Mouse (Mus musculus) forebrain, embryonic 12.5 days (tissue): ENCODE data around the gene Btrc. TPM values are rescaled to one million over a fixed set of nuclear protein-coding genes. Genes with fewer than 3 reads are reported as not detected.
"Not testable (repeated sequence)": the region's sequence is repeated elsewhere in the genome, so short reads cannot be mapped to it uniquely, and the experiment has no call there.

Experiments
- ATAC-seq: fragments of 200-750 bp; cut with Nextera tagmentation; 2 replicates; pipeline ENCODE4 v1.8.0; 2017; ENCODE audit warnings: moderate TSS enrichment; ENCODE audit not compliant: low FRiP score
- H3K27ac ChIP-seq: fragments of 300-500 bp; sonication (generic); 2 replicates; pipeline ENCODE4 v1.5.1; 2016; ENCODE audit warnings: mild to moderate bottlenecking
- H3K27me3 ChIP-seq: fragments of 300-500 bp; sonication (generic); 2 replicates; pipeline ENCODE4 v1.6.1; 2016; ENCODE audit warnings: mild to moderate bottlenecking
- H3K36me3 ChIP-seq: fragments of 300-500 bp; sonication (generic); replicated peaks from 2 replicates; pipeline ENCODE4 v1.6.1; 2016; ENCODE audit warnings: mild to moderate bottlenecking
- H3K4me1 ChIP-seq: fragments of 300-500 bp; sonication (generic); 2 replicates; pipeline ENCODE4 v1.6.1; 2016
- H3K4me2 ChIP-seq: fragments of 300-500 bp; sonication (generic); 2 replicates; pipeline ENCODE4 v1.6.1; 2016; ENCODE audit warnings: mild to moderate bottlenecking, moderate library complexity
- H3K4me3 ChIP-seq: fragments of 300-500 bp; sonication (generic); replicated peaks from 2 replicates; pipeline ENCODE4 v1.5.1; 2016; ENCODE audit warnings: mild to moderate bottlenecking
- H3K9ac ChIP-seq: fragments of 300-500 bp; sonication (generic); 2 replicates; pipeline ENCODE4 v1.6.1; 2016; ENCODE audit warnings: mild to moderate bottlenecking
- H3K9me3 ChIP-seq: fragments of 300-500 bp; sonication (generic); 2 replicates; pipeline ENCODE4 v1.6.1; 2016
- WGBS: fragments of 180-500 bp; shearing (Covaris S2); methylation state at CpG from one replicate; pipeline ENCODE4 v1.1.7; 2016; 5-methylcytosine and 5-hydroxymethylcytosine counted together
- polyA plus RNA-seq: library from polyadenylated mRNA; unstranded; fragments of >200 nt; fragmentation: Nextera tagmentation; extraction: Ambion mirVana; gene quantifications from 2 replicates; pipeline ENCODE4 v1.2.1, GENCODE M21; 2016

Btrc gene
- polyA plus RNA-seq, 1 experiment from 2014 or later = 55.7 TPM

- peak overlapping the region; percentile 32 for H3K27ac ChIP-seq
- H3K9ac ChIP-seq = no peak overlapping the region
- WGBS = 72% methylated on average over 3 of the region's 3 CpGs
- ATAC-seq = no peak
- H3K36me3 ChIP-seq = no peaks in the 10 kb centered on the region
- H3K4me2 ChIP-seq = no peak overlapping the region
- no peaks in the 10 kb centered on the region for H3K4me1 ChIP-seq
- no peaks in the 10 kb centered on the region for H3K9me3 ChIP-seq
- H3K27me3 ChIP-seq = no peaks in the 10 kb centered on the region
- no peak overlapping the region for H3K4me3 ChIP-seq
Measured at GRCm38 (mm10) chr19:45432351-45432750, 68.8 kb downstream of the Btrc start.

- not testable (repeated sequence) for H3K4me3 ChIP-seq, H3K9me3 ChIP-seq, H3K27me3 ChIP-seq, H3K9ac ChIP-seq, ATAC-seq, H3K4me2 ChIP-seq, H3K36me3 ChIP-seq, H3K27ac ChIP-seq
- H3K4me1 ChIP-seq = peaks cover 13% of the 10 kb centered on the region
Measured at GRCm38 (mm10) chr19:45436019-45436418, 72.5 kb downstream of the Btrc start.

GRCm38 (mm10) chr19:45437175-45437574 lies 73.6 kb downstream of the Btrc start:
- 89% methylated on average over 4 of the region's 4 CpGs for WGBS

DNA sequence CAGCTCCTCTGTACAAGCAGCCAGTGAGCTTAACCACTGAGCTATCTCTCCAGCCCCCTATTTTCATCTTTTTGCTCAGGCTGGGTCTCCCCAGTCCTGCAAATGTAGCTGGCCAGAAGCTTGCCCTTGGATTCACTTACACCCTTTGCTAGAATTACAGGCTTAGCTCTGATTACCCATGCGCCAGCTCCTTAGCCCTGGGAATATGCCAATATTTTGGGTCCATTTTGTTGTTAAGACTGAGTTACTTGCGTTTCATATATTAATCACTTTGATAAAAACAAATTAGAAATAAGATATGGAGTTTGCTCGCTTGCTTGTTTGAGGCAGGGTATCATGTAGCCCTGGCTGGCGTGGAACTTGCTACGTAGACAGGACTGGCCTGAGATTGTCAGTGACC lies 74.7 kb downstream of the Btrc start:
- Histone ChIP-seq H3K4me1 (peaks cover 18% of the 10 kb centered on the region), H3K36me3 (no peaks in the 10 kb centered on the region), H3K27me3 (no peaks in the 10 kb centered on the region), H3K9me3 (no peaks in the 10 kb centered on the region), H3K9ac (no peak overlapping the region), H3K4me3 (no peak overlapping the region), H3K4me2 (no peak overlapping the region), H3K27ac (no peak overlapping the region)
- WGBS = 97% methylated on average over 5 of the region's 5 CpGs
- no peak for ATAC-seq

More at GRCm38 (mm10) chr19:45437175-45437574, 73.6 kb downstream of the Btrc start:
- no peaks in the 10 kb centered on the region for H3K9me3 ChIP-seq
- H3K4me1 ChIP-seq = peaks cover 18% of the 10 kb centered on the region
- H3K4me3 ChIP-seq = no peak overlapping the region
- no peak overlapping the region for H3K9ac ChIP-seq
- ATAC-seq = no peak
- H3K27ac ChIP-seq = no peak overlapping the region
- H3K36me3 ChIP-seq = no peaks in the 10 kb centered on the region
- no peaks in the 10 kb centered on the region for H3K27me3 ChIP-seq
- no peak overlapping the region for H3K4me2 ChIP-seq

DNA sequence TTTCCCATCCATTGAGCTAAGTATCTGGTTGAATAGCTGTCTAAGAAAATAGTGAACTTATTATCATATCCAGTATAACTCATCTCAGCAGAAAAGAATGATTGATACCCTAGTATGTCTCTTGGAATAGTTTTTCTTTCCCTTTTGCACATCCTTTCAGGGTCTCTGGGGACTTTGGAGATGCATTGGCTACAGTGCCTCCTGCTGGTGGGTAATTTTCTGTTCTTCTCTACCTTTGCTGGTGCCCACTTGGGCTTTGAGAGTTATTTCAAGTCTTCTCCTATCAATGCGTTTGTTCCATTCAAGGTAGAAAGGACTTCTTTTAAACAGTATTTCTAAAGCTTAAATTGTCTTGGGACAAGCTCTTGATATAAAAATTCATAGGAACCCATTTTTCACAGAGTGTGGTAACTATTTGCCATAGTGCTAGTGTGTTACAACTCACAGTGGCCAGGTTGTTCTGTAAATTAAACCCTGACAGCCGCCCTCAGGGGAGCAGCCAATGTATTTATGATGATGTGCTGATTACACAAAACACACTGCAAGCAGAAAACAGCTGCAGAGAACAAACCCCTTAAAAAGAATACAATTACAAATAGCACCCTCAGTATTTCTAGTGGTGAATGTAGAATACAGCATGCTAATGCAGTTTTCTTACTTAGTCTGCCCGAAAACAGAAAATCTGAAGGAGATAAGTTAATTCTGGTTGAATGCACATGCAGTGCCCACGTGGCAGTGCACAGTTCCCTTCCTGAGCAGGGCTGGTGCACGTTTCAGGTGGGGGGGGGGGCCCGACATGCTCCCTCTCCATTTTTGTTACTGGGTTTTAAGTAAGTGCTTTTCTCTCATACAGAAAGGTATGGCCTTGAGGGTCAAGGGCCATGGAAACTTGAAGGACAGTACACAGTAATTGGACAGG lies 75.7 kb downstream of the Btrc start:
- no peak for ATAC-seq
- no peak overlapping the region for H3K27ac ChIP-seq
- peaks cover 18% of the 10 kb centered on the region for H3K4me1 ChIP-seq
- H3K36me3 ChIP-seq = no peaks in the 10 kb centered on the region
- H3K9ac ChIP-seq = no peak overlapping the region
- 55% methylated on average over 6 of the region's 6 CpGs for WGBS
- H3K9me3 ChIP-seq = no peaks in the 10 kb centered on the region
- H3K4me3 ChIP-seq = no peak overlapping the region
- no peaks in the 10 kb centered on the region for H3K27me3 ChIP-seq
- no peak overlapping the region for H3K4me2 ChIP-seq

DNA sequence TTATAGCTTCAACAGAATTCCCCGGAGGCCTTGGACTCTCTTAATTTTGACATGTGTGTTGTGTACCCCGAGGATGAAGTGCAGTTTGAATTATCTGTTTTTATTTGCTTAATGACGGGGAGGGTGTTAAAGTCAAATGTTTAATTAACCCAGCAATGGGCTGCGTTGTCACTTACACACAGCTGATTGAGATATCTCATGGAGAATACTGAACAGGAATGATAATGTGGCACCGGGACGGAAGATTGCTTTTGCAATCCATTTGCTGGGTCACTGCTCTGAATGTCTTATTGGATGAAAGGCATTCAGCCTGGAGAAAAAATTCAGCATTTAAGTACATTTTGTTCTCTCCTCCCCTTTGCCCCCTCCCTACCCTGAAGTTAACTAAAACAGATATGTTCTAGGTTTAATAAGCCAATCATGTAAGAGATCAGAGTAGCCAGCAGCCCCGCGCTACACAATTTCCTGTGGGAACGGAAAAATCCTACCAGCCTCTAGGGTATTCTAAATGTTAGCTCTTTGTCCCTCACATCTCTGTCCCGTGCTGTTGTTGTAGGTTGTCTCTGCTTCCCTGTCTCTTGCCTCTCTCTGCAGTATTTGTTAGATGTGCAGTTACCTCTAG lies 77.1 kb downstream of the Btrc start:
- Histone ChIP-seq H3K4me2 (no peak overlapping the region), H3K9me3 (no peaks in the 10 kb centered on the region), H3K4me3 (no peak overlapping the region), H3K4me1 (peaks cover 23% of the 10 kb centered on the region), H3K27ac (no peak overlapping the region), H3K27me3 (no peaks in the 10 kb centered on the region), H3K9ac (no peak overlapping the region), H3K36me3 (no peaks in the 10 kb centered on the region)
- 49% methylated on average over 10 of the region's 10 CpGs for WGBS
- peak; percentile 23; the same call in 1 of the 2 replicates for ATAC-seq

GRCm38 (mm10) chr19:45441717-45442116 lies 78.2 kb downstream of the Btrc start:
- H3K9ac ChIP-seq = no peak overlapping the region
- no peak overlapping the region for H3K4me2 ChIP-seq
- no peaks in the 10 kb centered on the region for H3K27me3 ChIP-seq
- H3K27ac ChIP-seq = no peak overlapping the region
- peaks cover 29% of the 10 kb centered on the region for H3K4me1 ChIP-seq
- H3K9me3 ChIP-seq = no peaks in the 10 kb centered on the region
- no peak overlapping the region for H3K4me3 ChIP-seq
- H3K36me3 ChIP-seq = no peaks in the 10 kb centered on the region
- no peak for ATAC-seq
- 54% methylated on average over 7 of the region's 7 CpGs for WGBS

DNA sequence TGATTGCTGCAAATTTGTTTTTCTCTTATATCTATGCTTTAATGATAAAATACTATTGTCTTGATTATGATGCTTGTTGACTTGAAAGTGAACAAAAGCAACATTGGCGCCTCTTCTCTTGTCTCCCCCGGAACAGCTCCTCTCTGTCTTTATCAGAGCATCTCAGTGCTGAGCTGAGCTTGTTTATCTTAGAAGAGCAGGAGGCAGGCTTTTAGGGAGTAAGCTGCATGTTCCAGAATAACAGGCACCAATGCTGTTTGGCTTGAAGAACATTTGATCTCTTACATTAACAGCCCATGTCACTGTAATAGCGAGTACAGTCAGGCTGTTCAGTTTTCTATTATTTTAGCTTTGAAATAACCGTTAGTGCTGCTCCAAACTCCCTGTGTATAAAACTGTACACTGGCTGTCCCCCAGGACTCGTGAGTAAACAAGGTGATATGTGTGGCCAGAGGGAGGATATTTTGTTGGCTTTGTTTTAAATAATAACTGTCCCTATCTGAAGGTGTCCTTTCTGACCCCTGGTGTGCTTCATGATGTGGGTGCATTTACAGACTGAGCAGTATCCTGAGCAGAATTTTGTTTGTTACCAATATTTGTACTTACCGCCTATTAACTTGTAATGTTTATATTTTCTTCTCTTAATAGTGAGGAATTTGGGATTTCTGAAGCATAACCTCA lies 81.9 kb downstream of the Btrc start:
- 78% methylated on average over 6 of the region's 6 CpGs for WGBS
- no peak overlapping the region for H3K27ac ChIP-seq
- H3K9ac ChIP-seq = no peak overlapping the region
- H3K4me3 ChIP-seq = no peak overlapping the region
- H3K36me3 ChIP-seq = no peaks in the 10 kb centered on the region
- H3K9me3 ChIP-seq = no peaks in the 10 kb centered on the region
- H3K27me3 ChIP-seq = no peaks in the 10 kb centered on the region
- ATAC-seq = no peak
- H3K4me2 ChIP-seq = no peak overlapping the region
- H3K4me1 ChIP-seq = peaks cover 33% of the 10 kb centered on the region

DNA sequence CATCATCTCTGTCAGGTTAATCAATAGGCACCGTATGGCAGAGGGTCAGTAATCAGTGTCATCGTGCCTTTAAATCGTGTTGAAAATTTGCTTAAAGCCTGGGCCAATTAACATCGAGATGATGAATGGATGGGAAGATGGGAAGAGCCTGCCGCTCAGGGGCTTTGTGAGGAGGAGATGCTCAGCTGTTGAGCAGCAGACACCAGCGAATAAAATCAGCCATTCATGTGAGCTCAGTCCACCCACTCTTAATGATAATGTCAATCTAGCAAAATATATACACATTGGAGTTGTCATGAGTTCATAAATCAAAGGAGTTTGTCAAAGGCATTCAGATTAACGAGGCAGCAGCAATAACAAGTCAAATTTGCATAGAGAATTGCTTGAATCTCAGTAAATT lies 83.1 kb downstream of the Btrc start:
- WGBS = 42% methylated on average over 7 of the region's 7 CpGs
- H3K4me1 ChIP-seq = peaks cover 26% of the 10 kb centered on the region
- H3K4me2 ChIP-seq = 0 out of 2 replicates have a peak overlapping the region, but pooled peaks have one; percentile 1
- no peaks in the 10 kb centered on the region for H3K27me3 ChIP-seq
- no peak overlapping the region for H3K9ac ChIP-seq
- ATAC-seq = no peak
- peak overlapping the region; percentile 46; the same call in 1 of the 2 replicates for H3K27ac ChIP-seq
- H3K36me3 ChIP-seq = no peaks in the 10 kb centered on the region
- no peak overlapping the region for H3K4me3 ChIP-seq
- H3K9me3 ChIP-seq = no peaks in the 10 kb centered on the region

DNA sequence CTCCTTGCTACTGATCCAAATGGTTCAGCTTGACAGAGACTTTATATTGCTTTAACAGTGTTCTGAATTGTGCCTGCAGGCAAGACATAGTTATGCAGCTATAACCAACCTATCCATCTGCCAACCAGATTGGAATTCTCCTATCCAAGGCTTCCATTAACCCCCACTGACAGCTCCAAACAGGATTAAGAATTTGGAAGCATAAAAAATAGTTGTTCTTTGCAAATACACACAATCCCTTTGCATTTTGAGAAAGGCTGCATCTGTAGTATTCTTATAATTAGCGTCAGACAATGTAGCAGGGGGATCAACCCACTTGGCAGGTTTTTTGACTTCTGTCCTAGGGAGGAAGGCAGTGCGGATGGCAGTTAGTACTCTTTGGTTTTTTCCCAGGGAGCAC lies 83.7 kb downstream of the Btrc start:
- H3K4me1 ChIP-seq = peaks cover 22% of the 10 kb centered on the region
- no peaks in the 10 kb centered on the region for H3K27me3 ChIP-seq
- H3K4me3 ChIP-seq = no peak overlapping the region
- WGBS = 66% methylated on average over 2 of the region's 2 CpGs
- ATAC-seq = no peak
- no peaks in the 10 kb centered on the region for H3K9me3 ChIP-seq
- peak overlapping the region; percentile 54; the same call in 1 of the 2 replicates for H3K27ac ChIP-seq
- H3K4me2 ChIP-seq = no peak overlapping the region
- no peak overlapping the region for H3K9ac ChIP-seq
- no peaks in the 10 kb centered on the region for H3K36me3 ChIP-seq

GRCm38 (mm10) chr19:45447886-45448285 lies 84.4 kb downstream of the Btrc start:
- Histone ChIP-seq H3K9ac (no peak overlapping the region), H3K27ac (no peak overlapping the region), H3K27me3 (no peaks in the 10 kb centered on the region), H3K4me3 (no peak overlapping the region), H3K4me1 (peaks cover 22% of the 10 kb centered on the region), H3K4me2 (no peak overlapping the region), H3K9me3 (no peaks in the 10 kb centered on the region), H3K36me3 (no peaks in the 10 kb centered on the region)
- no peak for ATAC-seq
- 93% methylated on average over 1 of the region's 1 CpGs for whole genome bisulfite sequencing

GRCm38 (mm10) chr19:45454391-45454790 lies 90.9 kb downstream of the Btrc start:
- H3K9me3 ChIP-seq = no peaks in the 10 kb centered on the region
- H3K4me1 ChIP-seq = peaks cover 10% of the 10 kb centered on the region
- no peak overlapping the region for H3K27ac ChIP-seq
- WGBS = 92% methylated on average over 3 of the region's 3 CpGs
- peaks cover 24% of the 10 kb centered on the region for H3K27me3 ChIP-seq
- ATAC-seq = no peak
- H3K36me3 ChIP-seq = no peaks in the 10 kb centered on the region
- no peak overlapping the region for H3K9ac ChIP-seq
- H3K4me2 ChIP-seq = no peak overlapping the region
- no peak overlapping the region for H3K4me3 ChIP-seq
